Mouse (Mus musculus) kidney, adult 2 months (tissue): ENCODE results near the gene Sdk2. TPM values are rescaled to one million over a fixed set of nuclear protein-coding genes. Genes with fewer than 3 reads are reported as not detected.

Experiments
- DNase-seq: peaks from one replicate; pipeline ENCODE4 v3.0.0; 2021
- H3K27ac ChIP-seq: fragments of 200-500 bp; 2 replicates; pipeline ENCODE4 v1.5.1; 2012; ENCODE audit warnings: low read depth, low read length, control low read depth, inconsistent platforms; ENCODE audit not compliant: insufficient read depth
- H3K27me3 ChIP-seq: fragments of 200-500 bp; replicated peaks from 2 replicates; pipeline ENCODE4 v1.6.1; 2012; ENCODE audit warnings: mild to moderate bottlenecking, moderate library complexity, low read length, inconsistent platforms; ENCODE audit not compliant: control insufficient read depth, insufficient read depth
- H3K36me3 ChIP-seq: fragments of 200-500 bp; 2 replicates; pipeline ENCODE4 v1.6.1; 2012; ENCODE audit warnings: mild to moderate bottlenecking, moderate library complexity, low read length, inconsistent platforms; ENCODE audit not compliant: control insufficient read depth, insufficient read depth
- H3K4me1 ChIP-seq: fragments of 200-500 bp; 2 replicates; pipeline ENCODE4 v1.6.1; 2011; ENCODE audit warnings: low read length; ENCODE audit not compliant: control insufficient read depth, insufficient read depth
- H3K4me3 ChIP-seq: fragments of 200-500 bp; 2 replicates; pipeline ENCODE4 v1.5.1; 2011; ENCODE audit warnings: mild to moderate bottlenecking, low read depth, low read length, control low read depth; ENCODE audit not compliant: insufficient read depth
- CTCF ChIP-seq: fragments of 200-500 bp; conservative IDR thresholded peaks from 2 replicates; pipeline ENCODE4 v1.5.1; 2011; ENCODE audit warnings: low read depth, mild to moderate bottlenecking, control low read depth, low read length, moderate library complexity, mixed read lengths; ENCODE audit not compliant: insufficient read depth, insufficient read length
- POLR2A ChIP-seq: fragments of 200-500 bp; IDR thresholded peaks from one replicate; pipeline ENCODE4 v1.6.1; 2011; ENCODE audit warnings: low read depth, low read length, control low read depth
- WGBS: fragments of 180-500 bp; shearing (Covaris S2); methylation state at CpG from one replicate; pipeline ENCODE4 v1.1.7; 2018; 5-methylcytosine and 5-hydroxymethylcytosine counted together
- polyA plus RNA-seq: library from polyadenylated mRNA; depleted of rRNA; stranded (reverse); fragments of >200 nt; gene quantifications from 2 replicates; pipeline ENCODE4 v1.2.3, GENCODE M21; 2012

Gene Sdk2
- polyA plus RNA-seq, 1 experiment = 0.63 TPM

- Histone ChIP-seq H3K4me3 (no peak overlapping the region), H3K27ac (no peak overlapping the region), H3K27me3 (no peaks in the 10 kb centered on the region), H3K36me3 (no peaks in the 10 kb centered on the region), H3K4me1 (no peaks in the 10 kb centered on the region)
- WGBS = 80% methylated on average over 16 of the region's 16 CpGs
- no peak for TF ChIP-seq POLR2A
- no peak for TF ChIP-seq CTCF
- DNase-seq = no peak
Observed at GRCm38 (mm10) chr11:113903131-113903860, 163.6 kb downstream of the Sdk2 start.

GRCm38 (mm10) chr11:113901906-113902305 lies 164.9 kb downstream of the Sdk2 start:
- TF ChIP-seq POLR2A (no peak), CTCF (no peak)

GRCm38 (mm10) chr11:113898671-113899070 lies 168.2 kb downstream of the Sdk2 start:
- Histone ChIP-seq H3K4me1 (no peaks in the 10 kb centered on the region), H3K27ac (no peak overlapping the region), H3K36me3 (no peaks in the 10 kb centered on the region), H3K27me3 (no peaks in the 10 kb centered on the region), H3K4me3 (no peak overlapping the region)
- no peak for DNase-seq
- 80% methylated on average over 7 of the region's 7 CpGs for WGBS
- TF ChIP-seq POLR2A (no peak), CTCF (no peak)

More at GRCm38 (mm10) chr11:113901906-113902305, 164.9 kb downstream of the Sdk2 start:
- Histone ChIP-seq H3K4me3 (no peak overlapping the region), H3K4me1 (no peaks in the 10 kb centered on the region), H3K27me3 (no peaks in the 10 kb centered on the region), H3K36me3 (no peaks in the 10 kb centered on the region), H3K27ac (no peak overlapping the region)
- WGBS = 66% methylated on average over 7 of the region's 7 CpGs
- DNase-seq = no peak

GRCm38 (mm10) chr11:113896006-113896405 lies 170.8 kb downstream of the Sdk2 start:
- no peaks in the 10 kb centered on the region for H3K36me3 ChIP-seq
- no peak for DNase-seq
- no peaks in the 10 kb centered on the region for H3K4me1 ChIP-seq
- TF ChIP-seq CTCF = no peak
- TF ChIP-seq POLR2A = no peak
- no peak overlapping the region for H3K27ac ChIP-seq
- WGBS = 88% methylated on average over 5 of the region's 5 CpGs
- no peak overlapping the region for H3K4me3 ChIP-seq
- H3K27me3 ChIP-seq = no peaks in the 10 kb centered on the region

- H3K4me1 ChIP-seq = no peaks in the 10 kb centered on the region
- TF ChIP-seq POLR2A = no peak
- TF ChIP-seq CTCF = no peak
- no peak for DNase-seq
- H3K36me3 ChIP-seq = no peaks in the 10 kb centered on the region
- H3K4me3 ChIP-seq = no peak overlapping the region
- H3K27me3 ChIP-seq = no peaks in the 10 kb centered on the region
- WGBS = 78% methylated on average over 6 of the region's 6 CpGs
- no peak overlapping the region for H3K27ac ChIP-seq
Observed at GRCm38 (mm10) chr11:113892924-113893323, 173.9 kb downstream of the Sdk2 start.

GRCm38 (mm10) chr11:113892067-113892466 lies 174.8 kb downstream of the Sdk2 start:
- DNase-seq = no peak
- H3K36me3 ChIP-seq = no peaks in the 10 kb centered on the region
- no peak overlapping the region for H3K4me3 ChIP-seq
- whole genome bisulfite sequencing = 67% methylated on average over 6 of the region's 6 CpGs
- H3K27ac ChIP-seq = no peak overlapping the region
- TF ChIP-seq CTCF (no peak), POLR2A (no peak)
- no peaks in the 10 kb centered on the region for H3K27me3 ChIP-seq
- no peaks in the 10 kb centered on the region for H3K4me1 ChIP-seq

GRCm38 (mm10) chr11:113888156-113888750 lies 178.6 kb downstream of the Sdk2 start:
- no peaks in the 10 kb centered on the region for H3K4me1 ChIP-seq
- no peak for TF ChIP-seq CTCF
- TF ChIP-seq POLR2A = no peak
- no peaks in the 10 kb centered on the region for H3K36me3 ChIP-seq
- no peaks in the 10 kb centered on the region for H3K27me3 ChIP-seq
- DNase-seq = no peak
- WGBS = 84% methylated on average over 5 of the region's 5 CpGs
- H3K4me3 ChIP-seq = no peak overlapping the region
- H3K27ac ChIP-seq = no peak overlapping the region
